Mouse (Mus musculus): ENCODE data around the gene Msx2.

Msx2 gene

DNA sequence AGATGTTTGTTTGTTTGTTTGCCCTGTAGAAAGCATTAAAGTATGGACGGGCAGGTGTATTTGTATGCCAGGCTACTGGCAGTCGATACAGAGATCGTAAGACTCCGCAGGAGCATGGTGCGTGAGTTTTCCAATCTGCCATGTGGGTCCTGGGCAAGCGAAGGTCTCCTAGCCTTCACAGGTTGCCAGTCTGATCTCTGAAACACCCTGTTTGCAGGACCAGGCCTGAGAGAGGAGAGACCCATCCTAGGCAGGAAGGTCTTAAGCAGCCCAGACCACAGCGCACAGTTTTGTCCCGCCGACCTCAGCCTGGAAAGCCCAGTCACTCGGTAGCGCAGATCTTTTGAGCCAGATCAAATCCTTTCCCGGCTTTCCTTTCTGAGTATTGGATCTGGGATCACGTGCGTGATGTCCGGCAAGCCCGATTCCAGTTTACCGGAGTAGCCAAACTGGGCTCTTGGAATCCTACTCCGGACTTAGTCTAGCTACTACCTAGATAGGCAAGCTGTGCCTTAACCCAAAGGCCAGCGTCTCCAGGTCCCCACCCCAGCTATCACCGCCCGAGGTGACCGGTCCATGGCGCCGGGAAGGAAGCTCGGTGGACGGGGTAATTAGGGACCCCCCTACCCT, 7.6 kb downstream of the Msx2 start:
- DNase-seq (ENCODE audit: low read depth, low spot score), result no peak

DNA sequence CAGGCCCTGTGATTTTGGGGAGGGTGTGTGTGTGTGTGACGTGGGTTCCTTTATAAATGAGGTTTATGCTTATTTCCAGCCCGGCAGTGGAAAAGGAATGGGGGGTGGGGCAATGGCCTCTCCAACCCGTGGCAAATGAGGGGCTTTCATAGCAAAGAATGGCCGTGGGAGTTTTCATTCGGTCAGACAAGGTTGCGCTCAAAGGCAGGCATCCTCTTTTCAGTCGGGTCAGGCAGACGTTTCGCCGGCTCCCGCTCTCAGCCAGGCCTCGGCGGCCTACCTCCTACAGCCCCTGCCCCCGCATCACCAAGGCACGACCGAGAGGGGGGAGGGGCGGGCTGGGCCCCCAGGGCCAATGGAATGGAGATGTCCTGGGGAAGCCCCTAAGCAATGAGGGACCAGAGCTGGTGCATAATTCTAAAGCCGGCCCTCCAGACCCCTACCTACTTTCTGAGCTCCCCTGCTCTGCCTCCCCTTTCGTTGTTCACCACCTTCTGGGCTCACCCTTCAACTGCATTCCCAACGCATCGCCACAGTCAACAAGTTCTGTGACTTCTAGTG, 8.4 kb downstream of the Msx2 start:
- DNase-seq (ENCODE audit: low read depth, low spot score), result no peak

DNA sequence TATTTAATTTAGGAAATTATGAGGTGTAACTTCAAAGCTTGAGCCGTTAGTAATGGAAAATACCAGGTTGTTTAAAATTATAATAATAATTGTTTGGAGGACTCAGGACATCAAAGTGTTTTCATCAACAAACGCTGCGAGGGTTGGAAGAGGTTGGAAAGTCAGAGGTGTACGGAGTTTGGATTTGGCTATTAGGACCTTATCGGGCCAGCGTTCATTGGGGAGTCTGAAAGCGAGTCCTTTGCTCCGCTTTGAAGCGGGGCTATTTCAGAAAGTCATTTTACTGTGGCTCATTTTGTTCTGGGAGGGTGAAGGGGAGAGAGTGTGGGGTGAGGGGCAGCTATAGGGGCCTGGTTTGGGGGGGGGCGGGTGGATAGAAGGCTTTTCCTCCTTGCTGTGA, 8.9 kb downstream of the Msx2 start:
- DNase-seq (ENCODE audit: low read depth, low spot score), result no peak

DNA sequence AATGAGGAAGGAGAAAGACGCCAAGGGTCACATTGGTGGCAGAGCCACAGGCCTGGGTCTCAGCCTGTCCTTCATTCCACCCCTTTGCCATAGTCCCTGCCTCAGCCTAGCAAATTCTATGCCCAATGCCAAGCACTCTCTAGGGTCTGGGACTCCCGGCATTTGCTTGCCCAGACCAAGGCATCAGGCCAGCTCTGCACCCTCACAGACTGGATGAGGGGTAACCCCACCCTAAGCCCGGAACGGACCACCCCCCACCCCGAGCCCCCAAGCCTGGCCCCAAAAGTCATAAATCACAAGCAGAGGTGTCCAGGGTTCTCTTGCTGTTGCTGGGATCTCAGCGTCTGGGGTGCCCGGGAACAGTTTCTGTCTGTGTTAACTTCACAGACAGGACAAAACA, 9.8 kb downstream of the Msx2 start:
- no peak for DNase-seq (ENCODE audit: low read depth, low spot score)

DNA sequence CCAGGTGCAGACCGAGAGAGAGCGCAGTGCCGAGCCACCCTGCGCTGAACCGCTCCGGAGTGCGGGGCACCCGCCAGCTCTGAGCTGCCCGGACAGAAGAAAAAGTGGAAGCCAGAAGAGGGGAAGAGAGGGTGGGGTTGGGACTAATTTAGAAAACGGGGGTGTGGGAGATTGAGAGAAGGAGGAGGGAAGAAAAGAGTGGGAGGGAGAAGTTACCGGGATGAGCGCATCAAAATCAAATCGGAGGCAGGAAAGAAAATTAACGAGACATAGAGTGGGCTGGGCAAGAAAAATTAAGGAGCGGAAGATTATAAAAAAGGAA, 10.3 kb downstream of the Msx2 start:
- DNase-seq (ENCODE audit: low read depth, low spot score), result no peak

DNA sequence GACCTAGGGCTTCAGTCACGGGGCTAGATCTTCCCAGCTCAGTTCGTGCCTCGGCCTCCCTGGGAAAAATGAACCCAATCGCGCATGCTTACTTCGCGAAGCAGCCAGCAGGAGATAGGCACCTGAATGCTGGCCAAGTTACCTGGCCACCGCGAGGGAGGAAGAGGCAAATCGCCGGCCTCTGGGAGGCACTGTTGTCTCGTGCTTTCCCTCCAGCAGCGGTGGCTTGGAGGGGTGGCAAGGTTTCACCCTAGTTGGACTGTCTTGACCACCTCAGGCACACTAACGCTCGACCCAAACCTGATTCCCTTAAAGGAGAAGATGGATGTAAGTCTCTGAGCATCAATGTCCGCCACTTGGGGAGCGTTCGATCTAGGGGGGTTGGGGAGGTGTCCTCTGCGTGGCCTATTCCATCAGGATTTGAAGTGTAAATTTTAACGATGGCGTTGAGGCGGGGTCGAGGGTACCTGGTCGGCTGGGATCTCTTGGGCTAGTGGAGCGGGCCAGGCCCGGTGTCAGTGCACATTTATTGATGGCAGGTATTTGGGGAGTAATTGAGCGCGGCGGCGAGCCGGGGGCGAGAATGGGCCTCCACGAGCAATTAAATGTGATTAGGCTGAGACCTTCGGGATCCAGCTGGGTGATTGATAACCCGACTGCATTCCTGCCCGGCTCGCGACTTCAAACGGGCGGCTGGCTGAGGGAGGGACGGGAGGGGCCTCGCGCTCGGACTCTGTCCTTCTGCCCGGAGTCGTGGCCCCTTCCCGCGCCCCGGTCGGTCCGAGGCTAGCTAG, 10.8 kb downstream of the Msx2 start:
- no peak for DNase-seq (ENCODE audit: low read depth, low spot score)

DNA sequence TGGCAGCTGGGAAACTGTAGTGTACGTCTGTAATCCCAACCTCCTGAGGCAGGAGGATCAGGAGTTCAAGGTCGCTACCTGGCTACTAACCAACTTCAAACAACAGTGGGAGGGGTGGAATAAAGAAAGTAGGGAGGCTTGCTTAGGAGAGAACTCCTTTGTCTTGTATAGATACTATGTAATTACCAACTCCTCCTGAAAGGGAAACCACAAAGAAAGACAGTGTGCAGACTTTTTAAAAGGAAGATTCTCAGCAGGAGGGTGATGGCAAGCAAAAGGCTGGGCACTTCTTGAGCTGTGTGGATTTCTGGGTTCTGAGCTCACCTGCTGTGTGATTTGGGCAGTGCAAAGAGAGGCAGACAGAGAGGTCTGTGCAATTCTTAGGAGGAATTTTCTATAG, 11.5 kb downstream of the Msx2 start:
- DNase-seq (ENCODE audit: low read depth, low spot score), result no peak

DNA sequence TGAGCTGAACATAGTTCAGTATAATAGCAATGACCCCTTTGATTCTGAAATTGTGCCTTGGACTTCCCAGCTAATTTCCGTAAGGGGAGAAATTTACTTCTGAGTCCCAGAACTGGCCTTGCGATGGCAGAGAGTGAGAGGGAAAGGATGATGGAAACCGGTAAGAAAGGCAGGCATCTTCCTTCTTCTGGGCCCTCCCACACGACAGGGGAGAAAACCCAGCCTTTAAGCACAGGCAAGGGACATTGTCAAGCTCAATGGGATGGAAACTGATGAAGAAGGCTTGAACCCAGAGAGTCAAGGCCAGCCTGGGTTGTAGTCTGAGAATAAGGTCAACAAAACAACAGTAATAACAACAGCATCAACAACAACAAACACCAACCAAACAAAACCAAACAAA, 14.1 kb downstream of the Msx2 start:
- no peak for DNase-seq (ENCODE audit: low read depth, low spot score)

DNA sequence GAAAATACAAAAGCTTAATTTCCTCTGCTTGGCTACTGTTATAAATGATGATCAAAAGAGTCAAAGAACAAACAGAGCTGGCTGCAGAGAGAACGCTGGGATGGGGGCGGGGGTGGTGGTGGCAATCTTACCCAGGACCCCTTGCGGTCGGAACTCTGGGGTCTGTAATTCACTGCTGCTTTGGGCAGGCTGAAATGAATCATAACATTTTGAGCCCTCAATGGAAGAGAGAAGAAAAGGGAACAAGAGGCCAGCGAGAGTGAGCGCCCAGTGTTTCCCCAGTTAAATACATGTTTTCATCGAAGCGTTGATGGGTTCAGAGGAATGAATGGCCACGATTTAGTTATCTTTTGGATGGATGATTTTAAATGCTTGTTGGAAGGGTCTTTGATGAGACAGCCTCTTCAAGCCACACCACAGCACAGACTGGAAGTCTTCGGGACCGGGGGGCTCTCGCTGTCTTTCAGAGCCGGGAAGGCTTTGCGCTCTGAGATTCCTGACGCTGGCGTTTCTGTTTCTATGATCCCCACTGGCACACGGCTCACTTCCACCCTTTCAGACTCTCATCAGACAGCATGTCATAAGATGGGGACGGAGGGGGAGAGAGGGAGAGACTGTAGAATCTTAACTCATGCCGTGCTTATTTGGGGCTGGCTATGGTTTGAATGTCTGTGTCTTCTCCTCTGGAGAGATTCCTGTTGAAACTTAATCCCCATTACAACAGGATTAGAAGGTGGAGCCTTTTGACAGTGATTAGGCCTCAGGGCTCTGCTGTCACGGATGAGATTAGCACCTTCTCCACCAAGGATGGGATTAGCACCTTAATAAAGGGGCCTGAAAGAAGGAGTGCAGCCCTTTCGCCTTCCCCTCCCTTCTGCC, 17.8 kb downstream of the Msx2 start:
- DNase-seq (ENCODE audit: low read depth, low spot score), result no peak

DNA sequence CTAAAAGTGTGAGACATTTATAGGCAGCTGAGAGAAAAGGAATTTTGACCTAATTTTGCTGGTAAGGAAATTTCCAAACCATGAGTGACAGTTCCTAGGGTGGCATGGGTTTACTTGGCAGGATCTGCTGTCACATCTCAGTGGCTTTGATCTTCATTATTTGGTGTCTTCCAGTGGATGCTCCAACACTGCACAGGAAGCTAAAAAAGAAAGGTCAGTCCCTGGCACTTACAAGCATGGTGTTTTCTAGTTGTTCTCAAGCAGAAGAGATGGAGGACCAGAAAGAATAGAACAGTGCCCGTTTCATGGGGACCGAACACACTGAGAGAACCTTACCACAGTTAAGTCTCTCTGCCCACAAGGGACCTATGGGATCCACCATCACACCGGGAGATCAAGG, 18.9 kb downstream of the Msx2 start:
- no peak for DNase-seq (ENCODE audit: low read depth, low spot score)

DNA sequence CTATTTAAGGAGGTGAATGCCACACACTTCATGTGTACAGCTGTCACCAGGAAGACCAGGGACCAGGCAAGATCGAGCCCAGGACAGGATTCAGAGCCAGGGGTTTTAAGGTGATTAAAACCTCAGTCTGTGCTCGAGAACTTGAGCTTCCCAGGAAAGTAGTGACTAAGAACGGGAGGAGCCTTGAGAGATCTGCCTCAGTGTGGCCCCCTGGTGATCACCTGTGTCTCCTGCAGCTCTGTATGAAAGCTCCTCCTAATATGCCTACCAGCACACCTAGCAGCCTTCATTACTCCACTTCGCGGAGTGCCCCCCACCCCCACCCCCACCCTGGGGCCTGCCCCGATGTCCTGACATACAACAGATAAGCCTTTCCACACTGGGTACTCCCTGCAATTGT, 25.3 kb downstream of the Msx2 start:
- peak; percentile 40 for DNase-seq (ENCODE audit: low read depth, low spot score)

DNA sequence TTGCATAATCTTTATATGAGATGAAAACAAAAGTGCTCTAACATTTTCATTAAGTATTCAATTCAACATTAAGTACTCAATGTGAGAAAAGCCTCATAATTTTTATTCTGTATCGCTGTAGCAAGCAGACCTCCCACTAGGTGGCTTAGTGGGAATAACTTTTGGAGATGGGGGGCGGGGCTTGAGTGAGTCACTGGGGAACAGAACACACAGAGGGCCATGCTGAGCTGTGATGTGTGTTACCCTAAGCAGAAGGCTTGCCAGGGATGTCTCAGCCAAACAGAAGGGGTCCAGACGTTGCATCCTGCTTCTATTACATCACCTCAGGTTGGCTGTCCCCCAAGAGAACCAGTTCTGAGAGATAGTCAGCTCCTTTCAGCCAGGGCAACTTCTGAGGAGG, 29.3 kb downstream of the Msx2 start:
- DNase-seq (ENCODE audit: low read depth, low spot score), result no peak

DNA sequence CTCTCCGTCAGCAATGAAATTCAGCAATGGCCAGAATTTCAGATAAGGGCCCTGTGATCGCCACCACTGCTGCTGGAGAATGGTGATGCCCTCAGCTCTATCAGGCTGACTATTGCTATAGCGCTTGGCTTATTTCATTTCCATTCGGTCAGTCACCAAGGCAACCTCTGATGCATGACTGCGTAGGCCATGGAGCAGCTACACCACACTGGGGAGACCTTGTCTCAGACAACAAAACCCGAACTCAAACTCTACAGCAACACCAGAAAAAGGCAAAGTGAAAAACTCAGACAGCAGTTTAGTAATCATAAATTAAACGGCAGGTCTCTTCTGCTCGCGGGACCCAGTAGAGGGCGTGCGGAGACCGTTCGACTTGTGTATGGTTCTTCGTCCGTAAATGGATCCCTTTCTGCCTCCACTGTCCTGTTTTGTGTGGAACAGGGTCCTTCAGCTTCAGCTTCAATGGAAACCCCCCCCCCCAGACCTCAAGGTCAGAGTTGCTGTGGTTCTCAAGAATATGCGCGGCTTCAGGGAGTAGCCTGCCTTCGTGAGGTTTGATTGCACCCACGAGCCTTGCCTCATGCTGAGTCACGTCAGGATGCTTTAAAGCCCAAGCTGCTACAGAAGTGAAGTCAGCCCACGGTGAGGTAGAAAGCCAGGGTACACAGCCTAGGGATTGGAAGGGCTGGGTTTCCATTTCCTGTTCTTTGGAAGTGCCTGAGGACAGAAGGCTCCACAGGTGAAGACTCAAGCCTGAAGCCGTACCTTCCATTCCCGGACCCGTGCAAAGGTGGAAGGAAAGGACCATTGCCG, 30.5 kb downstream of the Msx2 start:
- DNase-seq (ENCODE audit: low read depth, low spot score), result no peak

DNA sequence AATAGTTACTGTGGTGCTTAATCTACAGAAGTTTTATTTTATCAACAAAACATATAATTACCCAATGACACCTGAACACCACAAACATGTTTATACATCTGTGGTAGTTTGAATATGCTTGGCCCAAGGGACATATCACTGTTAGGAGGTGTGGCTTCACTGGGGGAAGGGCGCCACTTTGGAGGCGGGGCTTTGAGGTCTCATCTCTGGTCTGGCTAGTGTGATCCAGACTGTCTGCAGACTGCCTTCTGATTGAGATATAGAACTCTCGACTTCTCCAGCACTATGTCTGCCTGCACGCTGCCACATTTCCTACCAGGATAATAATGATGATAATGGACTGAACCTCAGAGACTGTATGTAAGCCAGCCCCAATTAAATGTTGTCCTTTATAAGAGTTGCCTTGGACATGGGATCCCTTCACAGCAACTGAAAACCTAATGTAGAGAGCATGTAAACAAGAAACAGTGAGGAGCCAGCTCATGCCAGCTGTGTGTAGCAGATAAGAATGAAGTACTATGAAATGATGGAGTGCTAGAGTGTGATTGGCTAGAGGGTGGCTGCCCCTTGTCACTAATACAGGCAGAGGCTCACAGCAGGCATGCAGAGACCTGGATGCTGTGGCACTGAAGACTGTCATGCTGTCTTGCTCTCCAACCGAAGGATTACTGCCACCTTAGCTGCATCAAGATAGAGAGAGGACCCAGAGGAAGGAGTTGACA, 31.4 kb downstream of the Msx2 start:
- DNase-seq (ENCODE audit: low read depth, low spot score), result no peak

DNA sequence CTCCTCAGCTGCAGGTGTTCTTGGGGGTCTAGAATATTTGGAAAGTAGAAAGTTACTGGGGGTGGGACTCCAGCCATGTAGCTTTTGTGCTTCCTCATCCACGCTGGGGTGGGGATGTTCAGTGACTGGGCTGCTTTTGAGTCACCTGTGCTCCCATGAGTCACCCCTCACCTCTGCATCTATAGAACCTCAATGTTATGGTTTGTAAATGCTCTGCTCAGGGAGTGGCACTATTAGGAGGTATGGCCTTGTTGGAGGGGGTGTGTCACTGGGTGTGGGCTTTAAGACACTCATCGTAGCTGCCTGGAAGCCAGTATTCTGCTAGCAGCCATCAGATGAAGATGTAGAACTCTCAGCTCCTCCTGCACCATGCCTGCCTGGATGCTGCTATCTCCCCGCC, 32.9 kb downstream of the Msx2 start:
- no peak for DNase-seq (ENCODE audit: low read depth, low spot score)

DNA sequence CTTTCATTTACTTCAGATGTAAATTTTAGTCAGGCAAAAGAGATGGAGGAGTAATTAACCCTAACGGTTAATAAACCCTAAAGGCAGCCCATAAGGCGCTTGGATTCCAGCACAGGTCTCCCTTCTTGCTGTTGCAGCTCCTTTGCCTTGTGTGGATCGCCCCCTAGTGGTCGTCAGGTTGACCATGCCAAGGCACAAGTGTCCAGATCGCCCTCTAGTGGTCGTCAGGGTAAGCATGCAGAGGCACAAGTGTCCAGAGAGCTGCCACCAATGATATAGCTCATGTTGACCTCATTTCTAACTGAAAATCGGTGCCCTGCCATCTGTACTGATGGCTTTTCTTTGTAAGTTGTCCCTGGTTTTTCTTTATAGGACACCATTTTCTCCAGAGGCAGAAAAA, 46.4 kb downstream of the Msx2 start:
- peak; percentile 86 for DNase-seq (ENCODE audit: low read depth, low spot score)

DNA sequence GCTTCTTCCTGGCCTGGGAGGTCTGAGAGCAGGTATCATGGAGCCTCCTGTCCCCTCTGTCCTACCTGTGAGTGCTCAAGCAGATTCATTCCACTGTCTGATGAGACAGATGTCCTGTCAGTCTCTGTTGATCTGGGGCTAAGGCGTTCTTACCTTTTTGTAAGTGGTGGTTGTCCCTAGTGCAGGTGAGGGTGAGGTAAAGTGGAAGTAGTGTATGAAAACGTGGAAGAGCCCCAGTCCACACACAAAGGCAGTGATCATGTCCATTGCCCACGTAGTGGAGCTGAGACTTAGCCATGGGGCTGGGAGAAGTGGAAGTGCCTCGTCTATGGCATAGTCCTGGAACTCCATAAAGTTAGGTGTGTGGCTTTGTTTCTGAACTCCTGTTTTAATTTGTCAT, 51.7 kb downstream of the Msx2 start:
- DNase-seq (ENCODE audit: low read depth, low spot score), result no peak

DNA sequence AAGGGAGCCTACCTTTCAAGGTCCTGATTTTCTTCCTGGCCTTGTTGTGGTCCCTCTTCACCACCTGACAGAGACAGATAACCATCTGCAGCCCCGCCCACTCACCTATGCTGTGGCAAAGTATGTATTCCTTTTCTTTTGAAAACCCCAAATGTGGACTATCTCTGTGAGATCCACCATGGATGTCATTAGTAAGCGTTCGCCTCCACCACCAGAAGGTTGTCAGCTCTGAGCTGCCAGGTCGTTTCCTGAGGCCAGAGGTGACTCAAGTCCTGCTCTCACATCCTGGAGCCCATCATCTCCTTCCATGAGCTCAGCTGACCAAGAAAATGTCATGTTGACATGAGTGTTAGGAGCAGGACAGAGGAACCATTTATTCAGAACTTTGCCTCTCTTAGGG, 52.1 kb downstream of the Msx2 start:
- no peak for DNase-seq (ENCODE audit: low read depth, low spot score)

DNA sequence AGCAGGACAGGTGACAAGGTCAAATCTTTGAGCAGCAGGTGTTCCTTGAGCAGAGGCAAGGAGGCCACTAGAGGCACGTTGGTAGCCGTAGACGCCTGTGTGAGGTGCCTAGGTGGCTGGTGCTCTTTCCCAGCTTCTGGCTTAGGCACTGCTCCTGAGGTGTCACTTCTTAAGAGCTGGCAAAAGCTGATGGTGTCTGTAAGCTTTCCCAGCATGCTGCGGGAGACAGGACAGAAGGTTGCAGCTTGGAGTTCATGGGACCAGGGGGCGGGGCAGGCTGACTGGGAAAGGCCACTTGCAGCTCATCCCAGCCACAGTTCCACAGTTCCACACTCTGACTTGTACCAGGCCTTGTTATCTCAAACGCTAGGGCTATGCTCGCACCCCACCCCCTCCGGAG, 53.2 kb downstream of the Msx2 start:
- no peak for DNase-seq (ENCODE audit: low read depth, low spot score)

DNA sequence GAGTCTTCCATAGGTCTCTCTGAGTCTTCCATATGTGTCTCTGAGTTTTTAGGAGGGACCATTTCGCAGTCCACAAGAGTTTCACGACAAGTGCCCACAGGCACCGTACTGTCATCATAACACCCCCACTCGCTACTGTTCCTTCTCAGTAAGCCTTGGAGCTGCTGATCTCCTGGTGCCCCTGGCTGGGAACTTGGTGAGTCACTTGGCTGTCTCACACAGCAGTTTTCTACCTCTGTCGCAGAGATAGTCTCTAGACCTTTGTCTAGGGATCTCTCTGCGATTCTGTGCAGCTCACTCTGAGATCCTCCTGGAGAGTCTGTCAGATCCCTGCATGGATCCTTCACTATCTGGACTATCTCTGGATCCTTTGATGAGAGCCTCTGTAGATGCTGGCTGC, 55.2 kb downstream of the Msx2 start:
- no peak for DNase-seq (ENCODE audit: low read depth, low spot score)
